In the genomic region with DNA sequence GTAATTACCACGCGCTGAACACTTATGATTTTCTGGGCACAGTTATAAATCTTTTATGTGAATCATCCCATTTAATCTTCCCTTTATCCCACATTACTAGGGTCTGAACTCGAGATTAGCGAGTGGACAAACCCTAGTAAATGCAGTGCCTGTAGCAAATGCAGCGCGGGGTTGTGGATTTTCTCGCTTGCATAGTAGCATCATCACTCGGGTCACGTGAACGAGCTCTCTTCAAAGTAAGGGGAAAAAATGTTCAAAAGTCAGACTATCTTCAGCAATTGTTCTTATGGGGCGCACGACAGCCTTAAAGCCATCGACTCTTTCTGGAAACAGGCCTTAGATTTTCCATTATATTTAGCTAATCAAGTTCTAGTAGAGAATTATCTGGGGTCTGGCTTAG, we compare ENCODE assay signal across 9 mouse cellular contexts. TPM values are rescaled to one million over a fixed set of nuclear protein-coding genes. Genes with fewer than 3 reads are reported as not detected.
A peak's percentile ranks its signal among the peaks of the same experiment; 100 is the strongest.
DNase-seq lines count a peak whose midpoint lies in the region; ATAC-seq and TF ChIP-seq lines count a peak whose summit lies in the region.
"Had no signal": no experiment of that assay in that cellular context is flagged by ENCODE, and none has a peak within 500 bp of the region (broad histone marks: within the 10 kb centered on the region; RNA-seq: fewer than 3 reads in every experiment).

No protein-coding gene starts in this region.

- 76% methylated on average over 13 of the region's 13 CpGs for WGBS in heart, embryonic 11.5 days (ENCODE audit: insufficient replicate concordance)
- 78% methylated on average over 13 of the region's 13 CpGs for WGBS in hindbrain, embryonic 11.5 days
- 86% methylated on average over 13 of the region's 13 CpGs for WGBS in macrophage (ENCODE audit: missing documents)

- TF ChIP-seq POLR2A in ES-Bruce4 (IDR thresholded peaks at IDR 0.05; ENCODE audit: insufficient read depth, low read length), result no peak

- peak overlapping the region; percentile 91; the same call in 1 of the 2 replicates for H3K9ac ChIP-seq in heart, embryonic 11.5 days (ENCODE audit: low read depth, low read length)
- H3K9ac ChIP-seq in ES-Bruce4 (ENCODE audit: low read depth, poor library complexity, severe bottlenecking), result peak overlapping the region; percentile 87
- H3K9ac ChIP-seq in hindbrain, embryonic 11.5 days (ENCODE audit: low read depth, low read length), result peak overlapping the region; percentile 96

- no peak for DNase-seq in heart, postnatal 4 days
- DNase-seq in hindbrain, embryonic 11.5 days (ENCODE audit: low spot score), result no peak
- no peak for DNase-seq in adrenal gland, adult 2 months
- no peak for DNase-seq in layer of hippocampus, adult 18-20 months (ENCODE audit: low spot score in 2 of 2)
- DNase-seq in cerebellum, adult 9-10 months, result no peak
- DNase-seq: kidney, adult 18-20 months had no signal

- no peak for TF ChIP-seq EP300 in ES-Bruce4 (IDR thresholded peaks at IDR 0.05; ENCODE audit: insufficient read depth, low read depth, low read length)

- no peak for TF ChIP-seq CTCF in ES-Bruce4 (IDR thresholded peaks at IDR 0.05; ENCODE audit: low read depth, low read length)

- no peaks in the 10 kb centered on the region for H3K27me3 ChIP-seq in heart, embryonic 11.5 days (ENCODE audit: control insufficient read depth, insufficient read depth, low read length)
- H3K27me3 ChIP-seq in ES-Bruce4 (ENCODE audit: control insufficient read depth, insufficient read depth, low read length, poor library complexity, severe bottlenecking), result no peaks in the 10 kb centered on the region
- no peaks in the 10 kb centered on the region for H3K27me3 ChIP-seq in hindbrain, embryonic 11.5 days (ENCODE audit: control insufficient read depth, insufficient read depth, low read length)

- H3K4me3 ChIP-seq in heart, embryonic 11.5 days (ENCODE audit: low read depth, low read length), result peak overlapping the region; percentile 79; the same call in 1 of the 2 replicates
- peak overlapping the region; percentile 89; the same call in 1 of the 2 replicates for H3K4me3 ChIP-seq in ES-Bruce4 (ENCODE audit: low read depth, low read length)
- H3K4me3 ChIP-seq in hindbrain, embryonic 11.5 days (ENCODE audit: low read depth, low read length), result peak overlapping the region; percentile 94
- H3K4me3 ChIP-seq in macrophage (ENCODE audit: inconsistent target), result peak overlapping the region; percentile 59; the same call in 1 of the 2 replicates

- peaks cover 17% of the 10 kb centered on the region for H3K4me1 ChIP-seq in heart, embryonic 11.5 days (ENCODE audit: control insufficient read depth, insufficient read depth, low read length)
- no peaks in the 10 kb centered on the region for H3K4me1 ChIP-seq in ES-Bruce4 (ENCODE audit: control insufficient read depth, insufficient read depth, low read length)
- peaks cover 6% of the 10 kb centered on the region; the same call in 1 of the 2 replicates for H3K4me1 ChIP-seq in hindbrain, embryonic 11.5 days (replicated peaks; ENCODE audit: control insufficient read depth, insufficient read depth, low read length)

- H3K9me3 ChIP-seq in heart, embryonic 11.5 days (replicated peaks; ENCODE audit: control insufficient read depth, low read length), result no peaks in the 10 kb centered on the region
- H3K9me3 ChIP-seq in ES-Bruce4 (replicated peaks; ENCODE audit: control insufficient read depth, insufficient read depth, low read length, poor library complexity, severe bottlenecking), result no peaks in the 10 kb centered on the region
- H3K9me3 ChIP-seq in hindbrain, embryonic 11.5 days (ENCODE audit: control insufficient read depth, low read length), result no peaks in the 10 kb centered on the region

- peaks cover 5% of the 10 kb centered on the region; the same call in 1 of the 2 replicates for H3K36me3 ChIP-seq in heart, embryonic 11.5 days (ENCODE audit: control insufficient read depth, insufficient read depth, low read length)
- peaks cover 3% of the 10 kb centered on the region for H3K36me3 ChIP-seq in ES-Bruce4 (ENCODE audit: control insufficient read depth, insufficient read depth, low read length, poor library complexity, severe bottlenecking)
- H3K36me3 ChIP-seq in hindbrain, embryonic 11.5 days (ENCODE audit: control insufficient read depth, insufficient read depth, low read length), result no peaks in the 10 kb centered on the region
- no peaks in the 10 kb centered on the region for H3K36me3 ChIP-seq in macrophage (ENCODE audit: inconsistent target)

- H3K4me2 ChIP-seq in heart, embryonic 11.5 days, result peak overlapping the region; percentile 84
- peak overlapping the region; percentile 60; the same call in 1 of the 2 replicates for H3K4me2 ChIP-seq in hindbrain, embryonic 11.5 days (replicated peaks; ENCODE audit: low read depth, low read length)

- no peak overlapping the region for H3K27ac ChIP-seq in heart, embryonic 11.5 days (ENCODE audit: low read depth, low read length)
- H3K27ac ChIP-seq in ES-Bruce4 (ENCODE audit: insufficient read depth, low read length), result 0 out of 2 replicates have a peak overlapping the region, but pooled peaks have one; percentile 66
- H3K27ac ChIP-seq in hindbrain, embryonic 11.5 days (ENCODE audit: low read depth, low read length), result no peak overlapping the region
- H3K27ac ChIP-seq in macrophage, result no peak overlapping the region

- no peak for ATAC-seq in heart, embryonic 11.5 days (replicated peaks; ENCODE audit: insufficient number of reproducible peaks, low FRiP score, low TSS enrichment)
- ATAC-seq in hindbrain, embryonic 11.5 days (ENCODE audit: low FRiP score), result no peak

- H3K79me2 ChIP-seq in macrophage (ENCODE audit: inconsistent target), result peaks cover 32% of the 10 kb centered on the region

RNA-seq across cellular contexts. Expression of a gene that starts 1.0 kb away (rescaled TPM):
- polyA plus RNA-seq in heart, embryonic 11.5 days (2014; fragmentation: Nextera tagmentation; extraction: Ambion mirVana), result 66.9 and 76.1 TPM in 2 replicates
- 10 to 100 TPM; 77.0 to 77.2 TPM for total RNA-seq in heart, postnatal 4 days (2021)
- polyA plus RNA-seq in ES-Bruce4 (2011; ENCODE audit: insufficient read depth, insufficient read length, low read depth, missing spikeins) (73.5 and 73.8 TPM in 2 replicates), macrophage (2018) (39.8 to 54.4 TPM (median 39.9 TPM) in 3 replicates)
- polyA plus RNA-seq in hindbrain, embryonic 11.5 days (2014; fragmentation: Nextera tagmentation; extraction: Ambion mirVana), result 111 and 129 TPM in 2 replicates
- 100 to 1,000 TPM in 1 of 26 experiments, 10 to 100 TPM in 25; 34.1 to 104 (median 52.5) TPM for total RNA-seq in macrophage (2018; cell fraction: chromatin; rRNA removed)
- 10 to 100 TPM; 46.7 to 70.7 (median 53.5) TPM for total RNA-seq in macrophage (2018; cell fraction: cytosol; rRNA removed)
- total RNA-seq in macrophage (2018; cell fraction: nucleus; rRNA removed), result 10 to 100 TPM; 35.0 to 59.1 (median 50.4) TPM
- 10 to 100 TPM; 42.1 to 42.6 TPM for total RNA-seq in adrenal gland, adult 2 months (2021)
- polyA plus RNA-seq in adrenal gland, adult 2 months (2012; rRNA removed), result 10.6 and 11.7 TPM in 2 replicates
- 10 to 100 TPM; 97.0 to 99.2 TPM for total RNA-seq in layer of hippocampus, adult 18-20 months (2021)

RNA-seq across cellular contexts. Expression of a gene that starts 43.3 kb away (rescaled TPM):
- polyA plus RNA-seq in heart, embryonic 11.5 days (2014; fragmentation: Nextera tagmentation; extraction: Ambion mirVana), result 35.6 and 39.5 TPM in 2 replicates
- total RNA-seq in heart, postnatal 4 days (2021), result 10 to 100 TPM; 32.5 to 33.6 TPM
- polyA plus RNA-seq in ES-Bruce4 (2011; ENCODE audit: insufficient read depth, insufficient read length, low read depth, missing spikeins), result 47.4 and 49.3 TPM in 2 replicates
- polyA plus RNA-seq in hindbrain, embryonic 11.5 days (2014; fragmentation: Nextera tagmentation; extraction: Ambion mirVana), result 22.7 and 26.6 TPM in 2 replicates
- total RNA-seq in macrophage (2018; cell fraction: chromatin; rRNA removed), result 10 to 100 TPM in 25 of 26 experiments, 1 to 10 TPM in 1; 9.5 to 94.2 (median 29.7) TPM
- 100 to 1,000 TPM in 12 of 26 experiments, 10 to 100 TPM in 14; 60.7 to 138 (median 99.6) TPM for total RNA-seq in macrophage (2018; cell fraction: cytosol; rRNA removed)
- total RNA-seq in macrophage (2018; cell fraction: nucleus; rRNA removed), result 100 to 1,000 TPM in 10 of 26 experiments, 10 to 100 TPM in 16; 54.2 to 141 (median 94.4) TPM
- 61.4 to 121 TPM (median 79.5 TPM) in 3 replicates for polyA plus RNA-seq in macrophage (2018)
- total RNA-seq in adrenal gland, adult 2 months (2021), result 10 to 100 TPM; 67.0 to 92.3 TPM
- 33.5 and 44.6 TPM in 2 replicates for polyA plus RNA-seq in adrenal gland, adult 2 months (2012; rRNA removed)
- 10 to 100 TPM; 20.4 to 21.1 TPM for total RNA-seq in layer of hippocampus, adult 18-20 months (2021)

RNA-seq across cellular contexts. Expression of a gene that starts 47.7 kb away (rescaled TPM):
- polyA plus RNA-seq in heart, embryonic 11.5 days (2014; fragmentation: Nextera tagmentation; extraction: Ambion mirVana), result 37.5 and 40.8 TPM in 2 replicates
- 10 to 100 TPM; 30.8 to 31.3 TPM for total RNA-seq in heart, postnatal 4 days (2021)
- polyA plus RNA-seq in ES-Bruce4 (2011; ENCODE audit: insufficient read depth, insufficient read length, low read depth, missing spikeins) (57.6 and 61.0 TPM in 2 replicates), macrophage (2018) (13.8 to 17.7 TPM (median 14.6 TPM) in 3 replicates)
- 60.7 and 64.2 TPM in 2 replicates for polyA plus RNA-seq in hindbrain, embryonic 11.5 days (2014; fragmentation: Nextera tagmentation; extraction: Ambion mirVana)
- total RNA-seq in macrophage (2018; cell fraction: chromatin; rRNA removed), result 100 to 1,000 TPM in 3 of 26 experiments, 10 to 100 TPM in 23; 17.9 to 122 (median 64.2) TPM
- total RNA-seq in macrophage (2018; cell fraction: cytosol; rRNA removed), result 10 to 100 TPM in 24 of 26 experiments, 1 to 10 TPM in 2; 9.1 to 16.0 (median 12.5) TPM
- 10 to 100 TPM; 11.2 to 73.7 (median 30.4) TPM for total RNA-seq in macrophage (2018; cell fraction: nucleus; rRNA removed)
- total RNA-seq in adrenal gland, adult 2 months (2021), result 10 to 100 TPM; 31.9 to 36.2 TPM
- 13.8 and 16.8 TPM in 2 replicates for polyA plus RNA-seq in adrenal gland, adult 2 months (2012; rRNA removed)
- 10 to 100 TPM; 50.5 to 54.1 TPM for total RNA-seq in layer of hippocampus, adult 18-20 months (2021)
